Mouse (Mus musculus) heart, embryonic 16.5 days (tissue): ENCODE data around the gene Asxl2. TPM values are rescaled to one million over a fixed set of nuclear protein-coding genes. Genes with fewer than 3 reads are reported as not detected.

ENCODE experiments used
- ATAC-seq: fragments of 200-750 bp; cut with Nextera tagmentation; replicated peaks from 2 replicates; pipeline ENCODE4 v1.8.0; 2017; ENCODE audit warnings: moderate number of reproducible peaks; ENCODE audit not compliant: insufficient read depth, low FRiP score; ENCODE audit errors: extremely low read depth
- H3K27ac ChIP-seq: fragments of 300-500 bp; sonication (generic); 2 replicates; pipeline ENCODE4 v1.5.1; 2014; ENCODE audit warnings: mild to moderate bottlenecking, low read length, control low read depth, moderate library complexity
- H3K27me3 ChIP-seq: fragments of 300-500 bp; sonication (generic); 2 replicates; pipeline ENCODE4 v1.6.1; 2014; ENCODE audit warnings: low read length, mixed read lengths; ENCODE audit not compliant: control insufficient read depth, insufficient read depth
- H3K36me3 ChIP-seq: fragments of 300-500 bp; sonication (generic); 2 replicates; pipeline ENCODE4 v1.6.1; 2014; ENCODE audit not compliant: control insufficient read depth, insufficient read depth
- H3K4me1 ChIP-seq: fragments of 300-500 bp; sonication (generic); 2 replicates; pipeline ENCODE4 v1.6.1; 2014; ENCODE audit warnings: low read length, mixed read lengths; ENCODE audit not compliant: control insufficient read depth, insufficient read depth
- H3K4me2 ChIP-seq: fragments of 300-500 bp; sonication (generic); 2 replicates; pipeline ENCODE4 v1.6.1; 2014; ENCODE audit warnings: low read depth, mild to moderate bottlenecking, control low read depth, low read length
- H3K4me3 ChIP-seq: fragments of 300-500 bp; sonication (generic); 2 replicates; pipeline ENCODE4 v1.5.1; 2014; ENCODE audit warnings: mild to moderate bottlenecking, control low read depth, low read length
- H3K9ac ChIP-seq: fragments of 300-500 bp; sonication (generic); 2 replicates; pipeline ENCODE4 v1.6.1; 2014; ENCODE audit warnings: low read length, control low read depth
- H3K9me3 ChIP-seq: fragments of 300-500 bp; sonication (generic); replicated peaks from 2 replicates; pipeline ENCODE4 v1.6.1; 2016; ENCODE audit warnings: low read length; ENCODE audit not compliant: control insufficient read depth
- WGBS: fragments of 180-500 bp; shearing (Covaris S2); extraction: QIAGEN DNeasy Blood & Tissue Kit; methylation state at CpG from one replicate; pipeline ENCODE4 v1.1.7; 2014; 5-methylcytosine and 5-hydroxymethylcytosine counted together
- polyA plus RNA-seq: library from polyadenylated mRNA; unstranded; fragments of >200 nt; fragmentation: Nextera tagmentation; extraction: Ambion mirVana; gene quantifications from 2 replicates; pipeline ENCODE4 v1.2.1, GENCODE M21; 2015

Gene Asxl2
- polyA plus RNA-seq = 15.6 and 16.3 TPM in 2 replicates

GRCm38 (mm10) chr12:3426530-3427034, at the start of gene Asxl2:
Gene Asxl2, plus strand, starts transcription at chr12:3426857.
- Histone ChIP-seq H3K4me2 (peak within 1 kb of the TSS; percentile 75), H3K36me3 (no peaks in the 10 kb centered on the region), H3K4me1 (peaks cover 19% of the 10 kb centered on the region), H3K9ac (peak within 1 kb of the TSS; percentile 99), H3K27me3 (no peaks in the 10 kb centered on the region), H3K9me3 (no peaks in the 10 kb centered on the region), H3K27ac (peak within 1 kb of the TSS; percentile 99), H3K4me3 (peak within 1 kb of the TSS; percentile 100)
- peak; percentile 94 for ATAC-seq
- WGBS = under 1% methylated on average over 53 of the region's 53 CpGs

GRCm38 (mm10) chr12:3377190-3377589, 49.5 kb upstream of the Asxl2 start:
- Histone ChIP-seq H3K9ac (no peak overlapping the region), H3K36me3 (no peaks in the 10 kb centered on the region), H3K4me2 (no peak overlapping the region), H3K4me3 (no peak overlapping the region), H3K27me3 (no peaks in the 10 kb centered on the region), H3K27ac (no peak overlapping the region), H3K4me1 (no peaks in the 10 kb centered on the region), H3K9me3 (no peaks in the 10 kb centered on the region)
- ATAC-seq = no peak
- 40% methylated on average over 3 of the region's 3 CpGs for WGBS

- no peak overlapping the region for H3K4me3 ChIP-seq
- H3K4me2 ChIP-seq = no peak overlapping the region
- 57% methylated on average over 5 of the region's 5 CpGs for WGBS
- H3K4me1 ChIP-seq = no peaks in the 10 kb centered on the region
- no peaks in the 10 kb centered on the region for H3K9me3 ChIP-seq
- no peaks in the 10 kb centered on the region for H3K27me3 ChIP-seq
- no peaks in the 10 kb centered on the region for H3K36me3 ChIP-seq
- no peak overlapping the region for H3K9ac ChIP-seq
- ATAC-seq = no peak
- no peak overlapping the region for H3K27ac ChIP-seq
Observed at GRCm38 (mm10) chr12:3377755-3378154, 48.9 kb upstream of the Asxl2 start.

- ATAC-seq = no peak
- 47% methylated on average over 1 of the region's 1 CpGs for WGBS
Observed at GRCm38 (mm10) chr12:3384860-3385259, 41.8 kb upstream of the Asxl2 start.

GRCm38 (mm10) chr12:3385271-3385670, 41.4 kb upstream of the Asxl2 start:
- H3K4me1 ChIP-seq = no peaks in the 10 kb centered on the region; the same call in 1 of the 2 replicates
- H3K9ac ChIP-seq = no peak overlapping the region
- no peak overlapping the region for H3K27ac ChIP-seq
- H3K9me3 ChIP-seq = no peaks in the 10 kb centered on the region
- no peak overlapping the region for H3K4me3 ChIP-seq
- 0 out of 2 replicates have a peak, but pooled peaks cover 3% of the 10 kb centered on the region for H3K36me3 ChIP-seq
- no peak for ATAC-seq
- H3K27me3 ChIP-seq = no peaks in the 10 kb centered on the region
- H3K4me2 ChIP-seq = no peak overlapping the region
- 72% methylated on average over 6 of the region's 6 CpGs for WGBS

More at GRCm38 (mm10) chr12:3384860-3385259, 41.8 kb upstream of the Asxl2 start:
- no peak overlapping the region for H3K4me2 ChIP-seq
- no peak overlapping the region for H3K9ac ChIP-seq
- H3K27ac ChIP-seq = no peak overlapping the region
- no peaks in the 10 kb centered on the region; the same call in 1 of the 2 replicates for H3K4me1 ChIP-seq
- H3K36me3 ChIP-seq = 0 out of 2 replicates have a peak, but pooled peaks cover 3% of the 10 kb centered on the region
- H3K9me3 ChIP-seq = no peaks in the 10 kb centered on the region
- no peak overlapping the region for H3K4me3 ChIP-seq
- no peaks in the 10 kb centered on the region for H3K27me3 ChIP-seq

GRCm38 (mm10) chr12:3385940-3386339, 40.7 kb upstream of the Asxl2 start:
- 0 out of 2 replicates have a peak overlapping the region, but pooled peaks have one; percentile 25 for H3K4me2 ChIP-seq
- no peak overlapping the region for H3K4me3 ChIP-seq
- no peak overlapping the region for H3K9ac ChIP-seq
- H3K27ac ChIP-seq = 0 out of 2 replicates have a peak overlapping the region, but pooled peaks have one; percentile 7
- no peaks in the 10 kb centered on the region; the same call in 1 of the 2 replicates for H3K4me1 ChIP-seq
- ATAC-seq = no peak; the same call in 1 of the 2 replicates
- no peaks in the 10 kb centered on the region for H3K9me3 ChIP-seq
- H3K27me3 ChIP-seq = no peaks in the 10 kb centered on the region
- 0 out of 2 replicates have a peak, but pooled peaks cover 3% of the 10 kb centered on the region for H3K36me3 ChIP-seq
- 55% methylated on average over 10 of the region's 10 CpGs for WGBS

- no peak overlapping the region for H3K4me3 ChIP-seq
- H3K9ac ChIP-seq = no peak overlapping the region
- 89% methylated on average over 16 of the region's 16 CpGs for WGBS
- H3K27ac ChIP-seq = no peak overlapping the region
- H3K27me3 ChIP-seq = no peaks in the 10 kb centered on the region
- H3K9me3 ChIP-seq = no peaks in the 10 kb centered on the region
- no peak for ATAC-seq
- H3K4me1 ChIP-seq = peaks cover 2% of the 10 kb centered on the region; the same call in 1 of the 2 replicates
- no peak overlapping the region for H3K4me2 ChIP-seq
- 0 out of 2 replicates have a peak, but pooled peaks cover 3% of the 10 kb centered on the region for H3K36me3 ChIP-seq
Observed at GRCm38 (mm10) chr12:3387891-3388290, 38.8 kb upstream of the Asxl2 start.

- no peak for ATAC-seq
- H3K4me2 ChIP-seq = no peak overlapping the region
- H3K9me3 ChIP-seq = no peaks in the 10 kb centered on the region
- H3K9ac ChIP-seq = no peak overlapping the region
- no peak overlapping the region for H3K27ac ChIP-seq
- H3K4me3 ChIP-seq = no peak overlapping the region
- peaks cover 2% of the 10 kb centered on the region; the same call in 1 of the 2 replicates for H3K4me1 ChIP-seq
- WGBS = 86% methylated on average over 12 of the region's 12 CpGs
- H3K36me3 ChIP-seq = 0 out of 2 replicates have a peak, but pooled peaks cover 3% of the 10 kb centered on the region
- no peaks in the 10 kb centered on the region for H3K27me3 ChIP-seq
Observed at GRCm38 (mm10) chr12:3389394-3389793, 37.3 kb upstream of the Asxl2 start.

- H3K4me1 ChIP-seq = peaks cover 2% of the 10 kb centered on the region; the same call in 1 of the 2 replicates
- 0 out of 2 replicates have a peak, but pooled peaks cover 3% of the 10 kb centered on the region for H3K36me3 ChIP-seq
- 82% methylated on average over 2 of the region's 2 CpGs for WGBS
- H3K9me3 ChIP-seq = no peaks in the 10 kb centered on the region
- no peak overlapping the region for H3K4me2 ChIP-seq
- H3K27ac ChIP-seq = no peak overlapping the region
- no peak overlapping the region for H3K9ac ChIP-seq
- no peaks in the 10 kb centered on the region for H3K27me3 ChIP-seq
- no peak for ATAC-seq
- H3K4me3 ChIP-seq = no peak overlapping the region
Observed at GRCm38 (mm10) chr12:3390071-3390470, 36.6 kb upstream of the Asxl2 start.
